Mouse (Mus musculus): ENCODE measurements at regions not wholly inside any gene's neighbourhood (a gene's known extent, or its start where the extent isn't known, plus 50 kb on each side); places are given as distances from the start of the nearest gene placed in this dataset.

- TF ChIP-seq POLR2A (IDR thresholded peaks at IDR 0.05; ENCODE audit: extremely low read depth, insufficient read depth, low read length) (no peak), CTCF (IDR thresholded peaks at IDR 0.05; ENCODE audit: extremely low read depth, insufficient read depth, low read length) (no peak)
Measured at GRCm38 (mm10) chrX:70261360-70261759, 103.5 kb downstream of the Ids start.

All from cortical plate, adult 2 months (tissue).